Mouse (Mus musculus) forebrain, embryonic 16.5 days (tissue): ENCODE measurements around the gene Tcf7l1. TPM values are rescaled to one million over a fixed set of nuclear protein-coding genes. Genes with fewer than 3 reads are reported as not detected.

Source experiments
- ATAC-seq: fragments of 200-750 bp; cut with Nextera tagmentation; 2 replicates; pipeline ENCODE4 v1.8.0; 2017; ENCODE audit warnings: mild to moderate bottlenecking, moderate library complexity
- H3K27ac ChIP-seq: fragments of 300-500 bp; sonication (generic); 2 replicates; pipeline ENCODE4 v1.5.1; 2014; ENCODE audit warnings: low read length, control low read depth
- H3K27me3 ChIP-seq: fragments of 300-500 bp; sonication (generic); replicated peaks from 2 replicates; pipeline ENCODE4 v1.6.1; 2014; ENCODE audit warnings: low read length; ENCODE audit not compliant: control insufficient read depth, insufficient read depth
- H3K36me3 ChIP-seq: fragments of 300-500 bp; sonication (generic); 2 replicates; pipeline ENCODE4 v1.6.1; 2014; ENCODE audit not compliant: control insufficient read depth, insufficient read depth
- H3K4me1 ChIP-seq: fragments of 300-500 bp; sonication (generic); replicated peaks from 2 replicates; pipeline ENCODE4 v1.6.1; 2014; ENCODE audit warnings: low read length; ENCODE audit not compliant: control insufficient read depth, insufficient read depth
- H3K4me2 ChIP-seq: fragments of 300-500 bp; sonication (generic); 2 replicates; pipeline ENCODE4 v1.6.1; 2014; ENCODE audit warnings: mild to moderate bottlenecking, low read length, control low read depth
- H3K4me3 ChIP-seq: fragments of 300-500 bp; sonication (generic); replicated peaks from 2 replicates; pipeline ENCODE4 v1.5.1; 2014; ENCODE audit warnings: mild to moderate bottlenecking, low read length, control low read depth
- H3K9ac ChIP-seq: fragments of 300-500 bp; sonication (generic); replicated peaks from 2 replicates; pipeline ENCODE4 v1.6.1; 2014; ENCODE audit warnings: low read depth, low read length, control low read depth
- H3K9me3 ChIP-seq: fragments of 300-500 bp; sonication (generic); 2 replicates; pipeline ENCODE4 v1.6.1; 2016; ENCODE audit warnings: low read length; ENCODE audit not compliant: control insufficient read depth
- WGBS: fragments of 180-500 bp; shearing (Covaris S2); extraction: QIAGEN DNeasy Blood & Tissue Kit; methylation state at CpG from one replicate; pipeline ENCODE4 v1.1.7; 2014; 5-methylcytosine and 5-hydroxymethylcytosine counted together
- polyA plus RNA-seq: library from polyadenylated mRNA; unstranded; fragments of >200 nt; fragmentation: Nextera tagmentation; extraction: Ambion mirVana; gene quantifications from 2 replicates; pipeline ENCODE4 v1.2.1, GENCODE M21; 2015

Gene Tcf7l1
- polyA plus RNA-seq, 1 experiment from 2014 or later = 4.8 TPM

- no peaks in the 10 kb centered on the region for H3K27me3 ChIP-seq
- H3K4me3 ChIP-seq = no peak overlapping the region
- ATAC-seq = peak; percentile 26; the same call in 1 of the 2 replicates
- no peaks in the 10 kb centered on the region for H3K9me3 ChIP-seq
- peaks cover 18% of the 10 kb centered on the region for H3K4me1 ChIP-seq
- no peak overlapping the region for H3K4me2 ChIP-seq
- WGBS = 42% methylated on average over 15 of the region's 15 CpGs
- no peak overlapping the region for H3K27ac ChIP-seq
- 0 out of 2 replicates have a peak overlapping the region, but pooled peaks have one; percentile 3 for H3K9ac ChIP-seq
- no peaks in the 10 kb centered on the region for H3K36me3 ChIP-seq
Observed at GRCm38 (mm10) chr6:72723731-72724385, 65.2 kb downstream of the Tcf7l1 start.

GRCm38 (mm10) chr6:72723143-72723542 lies 65.9 kb downstream of the Tcf7l1 start:
- Histone ChIP-seq H3K9me3 (no peaks in the 10 kb centered on the region), H3K27ac (no peak overlapping the region), H3K4me3 (no peak overlapping the region), H3K9ac (no peak overlapping the region), H3K4me2 (no peak overlapping the region), H3K4me1 (peaks cover 14% of the 10 kb centered on the region), H3K36me3 (no peaks in the 10 kb centered on the region), H3K27me3 (no peaks in the 10 kb centered on the region)
- ATAC-seq = no peak
- 92% methylated on average over 4 of the region's 4 CpGs for WGBS

GRCm38 (mm10) chr6:72720852-72721251 lies 68.2 kb downstream of the Tcf7l1 start:
- ATAC-seq = no peak
- H3K4me1 ChIP-seq = peaks cover 9% of the 10 kb centered on the region
- WGBS = 90% methylated on average over 3 of the region's 3 CpGs
- H3K36me3 ChIP-seq = no peaks in the 10 kb centered on the region
- H3K9me3 ChIP-seq = no peaks in the 10 kb centered on the region
- no peak overlapping the region for H3K9ac ChIP-seq
- no peak overlapping the region for H3K4me2 ChIP-seq
- no peaks in the 10 kb centered on the region for H3K27me3 ChIP-seq
- H3K4me3 ChIP-seq = no peak overlapping the region
- no peak overlapping the region for H3K27ac ChIP-seq

GRCm38 (mm10) chr6:72714726-72715125 lies 74.3 kb downstream of the Tcf7l1 start:
- ATAC-seq = no peak
- WGBS = 26% methylated on average over 4 of the region's 4 CpGs

GRCm38 (mm10) chr6:72714250-72714649 lies 74.8 kb downstream of the Tcf7l1 start:
- Histone ChIP-seq H3K9ac (no peak overlapping the region), H3K27ac (no peak overlapping the region), H3K4me3 (no peak overlapping the region), H3K4me1 (peaks cover 29% of the 10 kb centered on the region), H3K9me3 (no peaks in the 10 kb centered on the region), H3K36me3 (no peaks in the 10 kb centered on the region), H3K4me2 (no peak overlapping the region), H3K27me3 (no peaks in the 10 kb centered on the region)
- WGBS = 38% methylated on average over 9 of the region's 9 CpGs
- no peak for ATAC-seq

More at GRCm38 (mm10) chr6:72714726-72715125, 74.3 kb downstream of the Tcf7l1 start:
- H3K4me1 ChIP-seq = peaks cover 29% of the 10 kb centered on the region
- H3K4me2 ChIP-seq = no peak overlapping the region
- no peak overlapping the region for H3K27ac ChIP-seq
- no peak overlapping the region for H3K9ac ChIP-seq
- H3K36me3 ChIP-seq = no peaks in the 10 kb centered on the region
- no peaks in the 10 kb centered on the region for H3K27me3 ChIP-seq
- H3K4me3 ChIP-seq = no peak overlapping the region
- H3K9me3 ChIP-seq = no peaks in the 10 kb centered on the region

- Histone ChIP-seq H3K4me3 (no peak overlapping the region), H3K4me2 (no peak overlapping the region), H3K9ac (no peak overlapping the region), H3K4me1 (peaks cover 29% of the 10 kb centered on the region), H3K27ac (peak overlapping the region; percentile 29), H3K27me3 (no peaks in the 10 kb centered on the region), H3K9me3 (no peaks in the 10 kb centered on the region), H3K36me3 (no peaks in the 10 kb centered on the region)
- WGBS = 2% methylated on average over 8 of the region's 8 CpGs
- peak; percentile 92 for ATAC-seq
Observed at GRCm38 (mm10) chr6:72711508-72712081, 77.5 kb downstream of the Tcf7l1 start.

GRCm38 (mm10) chr6:72710897-72711507 lies 78.1 kb downstream of the Tcf7l1 start:
- Histone ChIP-seq H3K9me3 (no peaks in the 10 kb centered on the region), H3K9ac (no peak overlapping the region), H3K36me3 (no peaks in the 10 kb centered on the region), H3K4me2 (no peak overlapping the region), H3K27ac (peak overlapping the region; percentile 29), H3K4me1 (peaks cover 29% of the 10 kb centered on the region), H3K4me3 (no peak overlapping the region), H3K27me3 (no peaks in the 10 kb centered on the region)
- peak; percentile 69 for ATAC-seq
- WGBS = 30% methylated on average over 10 of the region's 10 CpGs

GRCm38 (mm10) chr6:72699467-72700126 lies 89.5 kb downstream of the Tcf7l1 start:
- no peak overlapping the region for H3K4me3 ChIP-seq
- no peak overlapping the region for H3K4me2 ChIP-seq
- ATAC-seq = peak; percentile 51; the same call in 1 of the 2 replicates
- 12% methylated on average over 5 of the region's 5 CpGs for WGBS
- H3K36me3 ChIP-seq = no peaks in the 10 kb centered on the region
- no peak overlapping the region for H3K27ac ChIP-seq
- H3K9me3 ChIP-seq = no peaks in the 10 kb centered on the region
- no peaks in the 10 kb centered on the region for H3K27me3 ChIP-seq
- H3K9ac ChIP-seq = no peak overlapping the region
- peaks cover 2% of the 10 kb centered on the region; the same call in 1 of the 2 replicates for H3K4me1 ChIP-seq

GRCm38 (mm10) chr6:72698559-72698958 lies 90.5 kb downstream of the Tcf7l1 start:
- no peaks in the 10 kb centered on the region for H3K9me3 ChIP-seq
- H3K36me3 ChIP-seq = no peaks in the 10 kb centered on the region
- H3K4me3 ChIP-seq = no peak overlapping the region
- peaks cover 8% of the 10 kb centered on the region for H3K4me1 ChIP-seq
- no peak overlapping the region for H3K9ac ChIP-seq
- no peak for ATAC-seq
- 94% methylated on average over 5 of the region's 5 CpGs for WGBS
- H3K4me2 ChIP-seq = no peak overlapping the region
- H3K27me3 ChIP-seq = no peaks in the 10 kb centered on the region
- no peak overlapping the region for H3K27ac ChIP-seq
